Mouse (Mus musculus): ENCODE data around the gene Ptprd.

DNA sequence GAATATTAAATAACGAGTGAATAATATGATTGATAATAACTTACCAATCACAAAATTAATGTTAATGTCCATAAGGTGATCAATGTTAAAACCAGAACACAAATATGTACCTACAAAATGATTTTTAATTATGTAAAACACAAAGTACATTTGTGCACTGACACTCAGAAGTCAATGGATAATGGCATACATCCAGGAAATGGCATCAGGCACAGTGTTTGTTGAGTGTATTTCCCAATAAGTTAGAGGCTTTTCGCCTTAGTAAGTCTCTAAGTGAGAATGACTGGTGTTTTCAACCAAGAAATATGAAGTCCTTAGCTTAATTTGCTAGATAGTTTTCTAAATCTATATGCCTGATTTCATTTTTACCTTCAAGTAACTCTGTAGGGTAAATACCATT, 1843.5 kb downstream of the Ptprd start:
- TF ChIP-seq FLI1 (IDR thresholded peaks at IDR 0.05; ENCODE audit: low read length) (no peak), GATA1 (IDR thresholded peaks at IDR 0.05; ENCODE audit: borderline replicate concordance, low read length) (no peak)
